Mouse (Mus musculus) ES-Bruce4 (cell line): ENCODE data around the gene Mpst. TPM values are rescaled to one million over a fixed set of nuclear protein-coding genes. Genes with fewer than 3 reads are reported as not detected.

Source experiments
- H3K27ac ChIP-seq: 2 replicates; pipeline ENCODE4 v1.5.1; 2012; ENCODE audit warnings: low read length, inconsistent platforms; ENCODE audit not compliant: insufficient read depth
- H3K27me3 ChIP-seq: 2 replicates; pipeline ENCODE4 v1.6.1; 2012; ENCODE audit warnings: mild to moderate bottlenecking, low read length, inconsistent platforms; ENCODE audit not compliant: control insufficient read depth, poor library complexity, insufficient read depth, severe bottlenecking
- H3K36me3 ChIP-seq: 2 replicates; pipeline ENCODE4 v1.6.1; 2012; ENCODE audit warnings: inconsistent platforms, mild to moderate bottlenecking, low read length, moderate library complexity; ENCODE audit not compliant: control insufficient read depth, poor library complexity, insufficient read depth, severe bottlenecking
- H3K4me1 ChIP-seq: one replicate; pipeline ENCODE4 v1.8.1; 2011; ENCODE audit warnings: low read length; ENCODE audit not compliant: control insufficient read depth, insufficient read depth
- H3K4me3 ChIP-seq: 2 replicates; pipeline ENCODE4 v1.5.1; 2011; ENCODE audit warnings: low read depth, mild to moderate bottlenecking, low read length
- H3K9ac ChIP-seq: 2 replicates; pipeline ENCODE4 v1.6.1; 2012; ENCODE audit warnings: low read depth, mild to moderate bottlenecking, inconsistent platforms; ENCODE audit not compliant: poor library complexity, severe bottlenecking
- H3K9me3 ChIP-seq: replicated peaks from 2 replicates; pipeline ENCODE4 v1.6.1; 2012; ENCODE audit warnings: mild to moderate bottlenecking, low read length, inconsistent platforms; ENCODE audit not compliant: control insufficient read depth, poor library complexity, insufficient read depth, severe bottlenecking
- CTCF ChIP-seq: IDR thresholded peaks from one replicate; pipeline ENCODE4 v1.8.1; 2011; ENCODE audit warnings: low read depth, low read length
- EP300 ChIP-seq: IDR thresholded peaks from 2 replicates; pipeline ENCODE4 v1.6.1; 2011; ENCODE audit warnings: low read depth, low read length; ENCODE audit not compliant: insufficient read depth
- POLR2A ChIP-seq: IDR thresholded peaks from one replicate; pipeline ENCODE4 v1.8.1; 2011; ENCODE audit warnings: low read length; ENCODE audit not compliant: insufficient read depth
- polyA plus RNA-seq: library from polyadenylated mRNA; stranded (reverse); fragments of >200 nt; gene quantifications from 2 replicates; pipeline ENCODE4 v1.2.4, GENCODE M21; 2011; ENCODE audit warnings: low read depth; ENCODE audit not compliant: missing spikeins, insufficient read depth, insufficient read length

The Mpst gene
- 15.4 and 18.4 TPM in 2 replicates for polyA plus RNA-seq

- TF ChIP-seq POLR2A = peak; percentile 79
- TF ChIP-seq EP300 = no peak
- Histone ChIP-seq H3K27ac (peak within 1 kb of the TSS; percentile 87), H3K9ac (peak within 1 kb of the TSS; percentile 79), H3K4me3 (peak within 1 kb of the TSS; percentile 91), H3K4me1 (peaks cover 5% of the 10 kb centered on the region), H3K36me3 (no peaks in the 10 kb centered on the region), H3K9me3 (no peaks in the 10 kb centered on the region), H3K27me3 (no peaks in the 10 kb centered on the region)
These were observed at the start of gene Mpst for GRCm38 (mm10) chr15:78406293-78406934. Mpst (plus strand) TSS chr15:78406416.

GRCm38 (mm10) chr15:78365916-78366315 is 40.3 kb upstream of the Mpst start:
- no peak for TF ChIP-seq CTCF
- H3K4me1 ChIP-seq = no peaks in the 10 kb centered on the region
- no peak overlapping the region for H3K4me3 ChIP-seq
- H3K27ac ChIP-seq = no peak overlapping the region
- H3K9me3 ChIP-seq = no peaks in the 10 kb centered on the region
- no peaks in the 10 kb centered on the region for H3K36me3 ChIP-seq
- no peaks in the 10 kb centered on the region; the same call in 1 of the 2 replicates for H3K27me3 ChIP-seq
- H3K9ac ChIP-seq = no peak overlapping the region

GRCm38 (mm10) chr15:78366875-78367274 is 39.3 kb upstream of the Mpst start:
- Histone ChIP-seq H3K36me3 (no peaks in the 10 kb centered on the region), H3K4me3 (no peak overlapping the region), H3K27me3 (no peaks in the 10 kb centered on the region; the same call in 1 of the 2 replicates)

GRCm38 (mm10) chr15:78367811-78368210 is 38.4 kb upstream of the Mpst start:
- H3K9ac ChIP-seq = no peak overlapping the region
- H3K27ac ChIP-seq = no peak overlapping the region
- H3K27me3 ChIP-seq = no peaks in the 10 kb centered on the region; the same call in 1 of the 2 replicates
- H3K4me1 ChIP-seq = no peaks in the 10 kb centered on the region
- no peak overlapping the region for H3K4me3 ChIP-seq
- no peaks in the 10 kb centered on the region for H3K36me3 ChIP-seq
- no peak for TF ChIP-seq POLR2A
- no peak for TF ChIP-seq EP300
- no peak for TF ChIP-seq CTCF
- no peaks in the 10 kb centered on the region for H3K9me3 ChIP-seq

More at GRCm38 (mm10) chr15:78366875-78367274, 39.3 kb upstream of the Mpst start:
- no peaks in the 10 kb centered on the region for H3K9me3 ChIP-seq
- TF ChIP-seq CTCF (no peak), POLR2A (no peak), EP300 (no peak)
- no peak overlapping the region for H3K9ac ChIP-seq
- no peak overlapping the region for H3K27ac ChIP-seq
- no peaks in the 10 kb centered on the region for H3K4me1 ChIP-seq

GRCm38 (mm10) chr15:78368926-78369346 is 37.3 kb upstream of the Mpst start:
- Histone ChIP-seq H3K9me3 (no peaks in the 10 kb centered on the region), H3K27ac (no peak overlapping the region), H3K9ac (no peak overlapping the region), H3K27me3 (no peaks in the 10 kb centered on the region; the same call in 1 of the 2 replicates), H3K36me3 (no peaks in the 10 kb centered on the region), H3K4me3 (no peak overlapping the region), H3K4me1 (no peaks in the 10 kb centered on the region)
- TF ChIP-seq CTCF = peak; percentile 84
- no peak for TF ChIP-seq EP300

- no peak for TF ChIP-seq POLR2A
- TF ChIP-seq CTCF = no peak
- TF ChIP-seq EP300 = no peak
- no peaks in the 10 kb centered on the region; the same call in 1 of the 2 replicates for H3K27me3 ChIP-seq
These were observed 36.6 kb upstream of the Mpst start for GRCm38 (mm10) chr15:78369641-78370040.

More at GRCm38 (mm10) chr15:78369641-78370040, 36.6 kb upstream of the Mpst start:
- no peaks in the 10 kb centered on the region for H3K4me1 ChIP-seq
- H3K9me3 ChIP-seq = no peaks in the 10 kb centered on the region
- H3K36me3 ChIP-seq = no peaks in the 10 kb centered on the region
- no peak overlapping the region for H3K27ac ChIP-seq
- H3K9ac ChIP-seq = no peak overlapping the region
- no peak overlapping the region for H3K4me3 ChIP-seq
